Mouse (Mus musculus) midbrain, embryonic 12.5 days (tissue): ENCODE measurements at regions not wholly inside any gene's neighbourhood (a gene's known extent, or its start where the extent isn't known, plus 50 kb on each side); places are given as distances from the start of the nearest gene placed in this dataset.
A peak's percentile ranks its signal among the peaks of the same experiment; 100 is the strongest.

Experiments
- ATAC-seq: fragments of 200-750 bp; cut with Nextera tagmentation; 2 replicates; pipeline ENCODE4 v1.8.0; 2017; ENCODE audit warnings: low read depth, moderate TSS enrichment, moderate library complexity; ENCODE audit not compliant: low FRiP score
- H3K27ac ChIP-seq: fragments of 300-500 bp; sonication (generic); replicated peaks from 2 replicates; pipeline ENCODE4 v1.5.1; 2016; ENCODE audit warnings: mild to moderate bottlenecking
- H3K27me3 ChIP-seq: fragments of 300-500 bp; sonication (generic); 2 replicates; pipeline ENCODE4 v1.6.1; 2016; ENCODE audit warnings: mild to moderate bottlenecking
- H3K36me3 ChIP-seq: fragments of 300-500 bp; sonication (generic); 2 replicates; pipeline ENCODE4 v1.6.1; 2016
- H3K4me1 ChIP-seq: fragments of 300-500 bp; sonication (generic); 2 replicates; pipeline ENCODE4 v1.6.1; 2016
- H3K4me2 ChIP-seq: fragments of 300-500 bp; sonication (generic); replicated peaks from 2 replicates; pipeline ENCODE4 v1.6.1; 2016; ENCODE audit warnings: mild to moderate bottlenecking, moderate library complexity
- H3K4me3 ChIP-seq: fragments of 300-500 bp; sonication (generic); 2 replicates; pipeline ENCODE4 v1.5.1; 2016; ENCODE audit warnings: mild to moderate bottlenecking
- H3K9ac ChIP-seq: fragments of 300-500 bp; sonication (generic); replicated peaks from 2 replicates; pipeline ENCODE4 v1.6.1; 2016; ENCODE audit warnings: mild to moderate bottlenecking, moderate library complexity
- H3K9me3 ChIP-seq: fragments of 300-500 bp; sonication (generic); 2 replicates; pipeline ENCODE4 v1.6.1; 2016; ENCODE audit warnings: mild to moderate bottlenecking
- WGBS: fragments of 180-500 bp; shearing (Covaris S2); methylation state at CpG from one replicate; pipeline ENCODE4 v1.1.7; 2016; 5-methylcytosine and 5-hydroxymethylcytosine counted together

- Histone ChIP-seq H3K4me3 (no peak overlapping the region), H3K9me3 (no peaks in the 10 kb centered on the region), H3K36me3 (no peaks in the 10 kb centered on the region), H3K9ac (no peak overlapping the region), H3K27ac (no peak overlapping the region), H3K27me3 (no peaks in the 10 kb centered on the region), H3K4me1 (peaks cover 13% of the 10 kb centered on the region; the same call in 1 of the 2 replicates), H3K4me2 (no peak overlapping the region)
- ATAC-seq = no peak
- WGBS = 96% methylated on average over 1 of the region's 1 CpGs
These were observed 216.3 kb upstream of the Lcorl start for GRCm38 (mm10) chr5:46073744-46074143.

- Histone ChIP-seq H3K27me3 (no peaks in the 10 kb centered on the region), H3K4me1 (peaks cover 13% of the 10 kb centered on the region; the same call in 1 of the 2 replicates), H3K4me3 (no peak overlapping the region), H3K36me3 (no peaks in the 10 kb centered on the region), H3K9ac (no peak overlapping the region), H3K9me3 (no peaks in the 10 kb centered on the region), H3K27ac (no peak overlapping the region), H3K4me2 (no peak overlapping the region)
- 0 out of 2 replicates have a peak, but pooled peaks have one; percentile 6 for ATAC-seq
- WGBS = 72% methylated on average over 4 of the region's 4 CpGs
These were observed 215.7 kb upstream of the Lcorl start for GRCm38 (mm10) chr5:46073136-46073535.

- Histone ChIP-seq H3K4me2 (no peak overlapping the region), H3K9ac (no peak overlapping the region), H3K4me3 (no peak overlapping the region), H3K27me3 (no peaks in the 10 kb centered on the region), H3K27ac (no peak overlapping the region), H3K9me3 (no peaks in the 10 kb centered on the region), H3K4me1 (no peaks in the 10 kb centered on the region), H3K36me3 (no peaks in the 10 kb centered on the region)
- no peak for ATAC-seq
- WGBS = 90% methylated on average over 3 of the region's 3 CpGs
These were observed 202.5 kb upstream of the Lcorl start for GRCm38 (mm10) chr5:46059910-46060309.

- no peak for ATAC-seq
- Histone ChIP-seq H3K27ac (no peak overlapping the region), H3K9ac (no peak overlapping the region), H3K4me1 (peaks cover 9% of the 10 kb centered on the region; the same call in 1 of the 2 replicates), H3K4me3 (no peak overlapping the region), H3K36me3 (no peaks in the 10 kb centered on the region), H3K9me3 (no peaks in the 10 kb centered on the region), H3K4me2 (no peak overlapping the region), H3K27me3 (no peaks in the 10 kb centered on the region)
- WGBS = 95% methylated on average over 2 of the region's 2 CpGs
These were observed 197.4 kb upstream of the Lcorl start for GRCm38 (mm10) chr5:46054850-46055249.

GRCm38 (mm10) chr5:46042684-46043348 is 185.4 kb upstream of the Lcorl start:
- Histone ChIP-seq H3K4me2 (no peak overlapping the region), H3K4me1 (no peaks in the 10 kb centered on the region), H3K27me3 (no peaks in the 10 kb centered on the region), H3K9ac (no peak overlapping the region), H3K4me3 (no peak overlapping the region), H3K9me3 (no peaks in the 10 kb centered on the region), H3K36me3 (no peaks in the 10 kb centered on the region), H3K27ac (no peak overlapping the region)
- ATAC-seq = 0 out of 2 replicates have a peak, but pooled peaks have one; percentile 4
- WGBS = 72% methylated on average over 6 of the region's 6 CpGs

GRCm38 (mm10) chr5:46033008-46033676 is 175.7 kb upstream of the Lcorl start:
- ATAC-seq = peak; percentile 74
- peaks cover 6% of the 10 kb centered on the region for H3K4me1 ChIP-seq
- WGBS = 39% methylated on average over 8 of the region's 8 CpGs

GRCm38 (mm10) chr5:46032206-46032605 is 174.8 kb upstream of the Lcorl start:
- no peaks in the 10 kb centered on the region for H3K9me3 ChIP-seq
- no peak overlapping the region for H3K4me3 ChIP-seq
- no peaks in the 10 kb centered on the region for H3K36me3 ChIP-seq
- H3K27ac ChIP-seq = no peak overlapping the region
- no peak for ATAC-seq
- no peak overlapping the region for H3K9ac ChIP-seq
- H3K4me2 ChIP-seq = no peak overlapping the region
- no peaks in the 10 kb centered on the region for H3K27me3 ChIP-seq
- H3K4me1 ChIP-seq = peaks cover 6% of the 10 kb centered on the region
- 96% methylated on average over 2 of the region's 2 CpGs for WGBS

More at GRCm38 (mm10) chr5:46033008-46033676, 175.7 kb upstream of the Lcorl start:
- Histone ChIP-seq H3K36me3 (no peaks in the 10 kb centered on the region), H3K9ac (no peak overlapping the region), H3K4me3 (no peak overlapping the region), H3K4me2 (no peak overlapping the region), H3K27me3 (no peaks in the 10 kb centered on the region), H3K9me3 (no peaks in the 10 kb centered on the region), H3K27ac (no peak overlapping the region)

- no peak overlapping the region for H3K27ac ChIP-seq
- H3K4me1 ChIP-seq = no peaks in the 10 kb centered on the region
- H3K4me3 ChIP-seq = no peak overlapping the region
- no peaks in the 10 kb centered on the region for H3K27me3 ChIP-seq
- H3K9ac ChIP-seq = no peak overlapping the region
- no peak overlapping the region for H3K4me2 ChIP-seq
- WGBS = 57% methylated on average over 3 of the region's 3 CpGs
- H3K36me3 ChIP-seq = no peaks in the 10 kb centered on the region
- no peaks in the 10 kb centered on the region for H3K9me3 ChIP-seq
- ATAC-seq = no peak
These were observed 166.7 kb upstream of the Lcorl start for GRCm38 (mm10) chr5:46024138-46024537.

- ATAC-seq = no peak
These were observed 166.0 kb upstream of the Lcorl start for GRCm38 (mm10) chr5:46023456-46023855.

GRCm38 (mm10) chr5:46022047-46022422 is 164.6 kb upstream of the Lcorl start:
- H3K27me3 ChIP-seq = no peaks in the 10 kb centered on the region
- WGBS = 80% methylated on average over 7 of the region's 7 CpGs

More at GRCm38 (mm10) chr5:46023456-46023855, 166.0 kb upstream of the Lcorl start:
- Histone ChIP-seq H3K27ac (no peak overlapping the region), H3K27me3 (no peaks in the 10 kb centered on the region), H3K4me1 (no peaks in the 10 kb centered on the region), H3K4me2 (no peak overlapping the region), H3K4me3 (no peak overlapping the region), H3K36me3 (no peaks in the 10 kb centered on the region), H3K9ac (no peak overlapping the region), H3K9me3 (no peaks in the 10 kb centered on the region)
- 69% methylated on average over 6 of the region's 6 CpGs for WGBS

GRCm38 (mm10) chr5:46021398-46022046 is 164.1 kb upstream of the Lcorl start:
- Histone ChIP-seq H3K36me3 (no peaks in the 10 kb centered on the region), H3K9me3 (no peaks in the 10 kb centered on the region), H3K27ac (no peak overlapping the region), H3K4me2 (no peak overlapping the region), H3K4me3 (no peak overlapping the region), H3K9ac (no peak overlapping the region), H3K4me1 (no peaks in the 10 kb centered on the region), H3K27me3 (no peaks in the 10 kb centered on the region)
- ATAC-seq = no peak
- 83% methylated on average over 2 of the region's 2 CpGs for WGBS

More at GRCm38 (mm10) chr5:46022047-46022422, 164.6 kb upstream of the Lcorl start:
- Histone ChIP-seq H3K4me1 (no peaks in the 10 kb centered on the region), H3K4me3 (no peak overlapping the region), H3K9ac (no peak overlapping the region), H3K9me3 (no peaks in the 10 kb centered on the region), H3K4me2 (no peak overlapping the region), H3K27ac (no peak overlapping the region), H3K36me3 (no peaks in the 10 kb centered on the region)
- ATAC-seq = no peak; the same call in 1 of the 2 replicates

GRCm38 (mm10) chr5:46020175-46020574 is 162.8 kb upstream of the Lcorl start:
- Histone ChIP-seq H3K27ac (no peak overlapping the region), H3K4me1 (no peaks in the 10 kb centered on the region), H3K9me3 (no peaks in the 10 kb centered on the region), H3K27me3 (no peaks in the 10 kb centered on the region), H3K4me2 (no peak overlapping the region), H3K36me3 (no peaks in the 10 kb centered on the region), H3K9ac (no peak overlapping the region), H3K4me3 (no peak overlapping the region)
- no peak for ATAC-seq
- 83% methylated on average over 4 of the region's 4 CpGs for WGBS
